Mouse (Mus musculus) hindbrain, embryonic 13.5 days (tissue): ENCODE data around the gene Usp1. TPM values are rescaled to one million over a fixed set of nuclear protein-coding genes. Genes with fewer than 3 reads are reported as not detected.

Experiments used
- ATAC-seq: fragments of 200-750 bp; cut with Nextera tagmentation; 2 replicates; pipeline ENCODE4 v1.8.0; 2017; ENCODE audit warnings: moderate TSS enrichment; ENCODE audit not compliant: low FRiP score
- H3K27ac ChIP-seq: fragments of 300-500 bp; sonication (generic); 2 replicates; pipeline ENCODE4 v1.5.1; 2015; ENCODE audit warnings: inconsistent platforms, mild to moderate bottlenecking, moderate library complexity
- H3K27me3 ChIP-seq: fragments of 300-500 bp; sonication (generic); 2 replicates; pipeline ENCODE4 v1.6.1; 2015; ENCODE audit warnings: mild to moderate bottlenecking, inconsistent platforms
- H3K36me3 ChIP-seq: fragments of 300-500 bp; sonication (generic); 2 replicates; pipeline ENCODE4 v1.6.1; 2015; ENCODE audit warnings: mild to moderate bottlenecking, inconsistent platforms
- H3K4me1 ChIP-seq: fragments of 300-500 bp; sonication (generic); replicated peaks from 2 replicates; pipeline ENCODE4 v1.6.1; 2015; ENCODE audit warnings: inconsistent platforms
- H3K4me2 ChIP-seq: fragments of 300-500 bp; sonication (generic); 2 replicates; pipeline ENCODE4 v1.6.1; 2015; ENCODE audit warnings: inconsistent platforms, mild to moderate bottlenecking, moderate library complexity
- H3K4me3 ChIP-seq: fragments of 300-500 bp; sonication (generic); 2 replicates; pipeline ENCODE4 v1.5.1; 2015; ENCODE audit warnings: mild to moderate bottlenecking, inconsistent platforms
- H3K9ac ChIP-seq: fragments of 300-500 bp; sonication (generic); 2 replicates; pipeline ENCODE4 v1.6.1; 2015; ENCODE audit warnings: mild to moderate bottlenecking, inconsistent platforms
- H3K9me3 ChIP-seq: fragments of 300-500 bp; sonication (generic); 2 replicates; pipeline ENCODE4 v1.6.1; 2016; ENCODE audit warnings: inconsistent platforms
- WGBS: fragments of 180-500 bp; shearing (Covaris S2); methylation state at CpG from one replicate; pipeline ENCODE4 v1.1.7; 2015; 5-methylcytosine and 5-hydroxymethylcytosine counted together
- polyA plus RNA-seq: library from polyadenylated mRNA; unstranded; fragments of >200 nt; fragmentation: Nextera tagmentation; extraction: Ambion mirVana; gene quantifications from 2 replicates; pipeline ENCODE4 v1.2.1, GENCODE M21; 2015

Gene Usp1
- polyA plus RNA-seq = 32.0 and 37.5 TPM in 2 replicates

DNA sequence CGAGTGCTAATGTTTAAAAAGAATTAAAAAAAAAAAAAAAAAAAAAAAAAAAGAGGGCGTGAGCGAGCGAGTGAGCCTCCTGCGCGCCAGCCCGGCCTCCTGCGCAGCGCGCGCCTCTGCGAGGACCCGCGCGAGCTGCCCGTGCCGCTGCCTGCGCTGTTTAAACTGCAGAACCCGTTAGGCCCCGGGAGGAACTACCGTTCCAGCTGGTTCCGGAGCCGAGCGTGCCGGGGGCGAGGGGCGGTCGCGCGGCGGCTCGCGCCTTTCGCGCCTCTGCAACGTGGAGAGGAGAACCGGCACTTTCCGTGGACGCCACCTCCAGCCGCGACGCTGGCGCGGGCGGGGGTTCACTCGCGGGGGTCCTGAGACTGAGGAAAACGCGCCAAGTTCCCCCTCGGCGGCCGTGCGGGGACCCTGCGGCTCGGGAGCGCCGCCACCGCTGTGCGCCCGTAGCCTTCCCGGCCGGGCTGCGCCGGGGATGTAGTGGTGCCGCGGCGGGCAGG is at the start of gene Usp1:
Gene Usp1, plus strand, starts transcription at position 243 of the 503 bp plus-strand sequence.
- Histone ChIP-seq H3K4me2 (peak within 1 kb of the TSS; percentile 91), H3K4me3 (peak within 1 kb of the TSS; percentile 87), H3K9me3 (0 out of 2 replicates have a peak, but pooled peaks cover 3% of the 10 kb centered on the region), H3K27ac (peak within 1 kb of the TSS; percentile 99), H3K4me1 (peaks cover 21% of the 10 kb centered on the region), H3K36me3 (no peaks in the 10 kb centered on the region), H3K27me3 (no peaks in the 10 kb centered on the region), H3K9ac (peak within 1 kb of the TSS; percentile 89)
- under 1% methylated on average over 62 of the region's 67 CpGs for WGBS
- ATAC-seq = peak; percentile 78

- H3K4me3 ChIP-seq = no peak overlapping the region
- H3K4me1 ChIP-seq = no peaks in the 10 kb centered on the region
- no peak overlapping the region for H3K27ac ChIP-seq
- ATAC-seq = no peak
- H3K36me3 ChIP-seq = no peaks in the 10 kb centered on the region
- no peaks in the 10 kb centered on the region for H3K27me3 ChIP-seq
- H3K9ac ChIP-seq = no peak overlapping the region
- WGBS = 67% methylated on average over 3 of the region's 3 CpGs
- no peaks in the 10 kb centered on the region for H3K9me3 ChIP-seq
- H3K4me2 ChIP-seq = no peak overlapping the region
These were observed 40.9 kb upstream of the Usp1 start for GRCm38 (mm10) chr4:98882706-98883105.

DNA sequence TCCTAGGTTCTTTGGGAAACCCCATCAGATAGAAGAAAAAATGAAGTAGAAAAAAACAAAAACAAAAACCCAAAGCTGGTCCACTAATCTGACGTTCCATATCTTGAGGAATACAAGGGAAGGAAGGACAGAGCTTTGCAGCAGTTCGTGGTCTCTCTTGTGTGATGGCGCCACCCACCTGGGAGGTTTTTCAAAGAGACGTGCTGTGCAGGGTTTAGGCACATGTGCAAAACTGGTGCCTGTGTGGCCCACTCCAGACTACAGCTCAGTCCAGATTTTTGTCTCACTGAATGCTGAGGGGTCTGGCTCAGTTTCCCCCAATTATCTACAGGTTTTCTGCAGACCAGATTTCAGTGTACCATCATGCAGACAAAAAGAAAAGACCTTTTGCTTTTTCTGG is 37.2 kb upstream of the Usp1 start:
- no peak for ATAC-seq
- H3K4me1 ChIP-seq = no peaks in the 10 kb centered on the region
- no peak overlapping the region for H3K9ac ChIP-seq
- no peaks in the 10 kb centered on the region for H3K9me3 ChIP-seq
- H3K4me3 ChIP-seq = no peak overlapping the region
- H3K4me2 ChIP-seq = no peak overlapping the region
- H3K27me3 ChIP-seq = no peaks in the 10 kb centered on the region
- H3K36me3 ChIP-seq = no peaks in the 10 kb centered on the region
- 76% methylated on average over 4 of the region's 4 CpGs for WGBS
- no peak overlapping the region for H3K27ac ChIP-seq

- H3K9ac ChIP-seq = no peak overlapping the region
- no peak overlapping the region for H3K4me2 ChIP-seq
- no peaks in the 10 kb centered on the region for H3K9me3 ChIP-seq
- no peak overlapping the region for H3K4me3 ChIP-seq
- no peak overlapping the region for H3K27ac ChIP-seq
- ATAC-seq = peak; percentile 83; the same call in 1 of the 2 replicates
- H3K36me3 ChIP-seq = no peaks in the 10 kb centered on the region
- H3K4me1 ChIP-seq = no peaks in the 10 kb centered on the region
- 21% methylated on average over 10 of the region's 10 CpGs for WGBS
- H3K27me3 ChIP-seq = no peaks in the 10 kb centered on the region
These were observed 36.5 kb upstream of the Usp1 start for GRCm38 (mm10) chr4:98887148-98887547.

DNA sequence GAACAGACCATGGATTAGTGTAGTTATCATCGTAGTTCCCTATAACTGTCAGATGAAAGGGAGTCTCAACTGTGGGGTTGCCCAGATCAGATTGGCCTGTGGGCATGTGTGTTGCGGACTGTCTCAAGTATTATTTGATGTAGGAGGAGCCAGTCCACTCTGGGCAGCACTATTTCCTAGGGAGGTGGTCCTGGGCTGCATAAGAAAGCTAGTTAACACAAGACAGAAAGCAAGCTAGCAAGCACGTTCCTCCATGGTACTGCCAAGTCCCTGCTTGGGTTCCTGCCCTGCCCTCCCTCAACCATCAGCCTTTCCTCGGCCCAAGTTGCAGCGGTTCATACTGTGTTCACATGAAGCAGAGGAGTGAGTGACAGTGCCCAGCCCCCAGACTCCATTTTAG is 13.4 kb upstream of the Usp1 start:
- ATAC-seq = no peak
- Histone ChIP-seq H3K4me1 (no peaks in the 10 kb centered on the region), H3K27ac (no peak overlapping the region), H3K9me3 (no peaks in the 10 kb centered on the region), H3K36me3 (no peaks in the 10 kb centered on the region), H3K9ac (no peak overlapping the region), H3K27me3 (no peaks in the 10 kb centered on the region), H3K4me3 (no peak overlapping the region), H3K4me2 (no peak overlapping the region)
- WGBS = 94% methylated on average over 5 of the region's 5 CpGs

DNA sequence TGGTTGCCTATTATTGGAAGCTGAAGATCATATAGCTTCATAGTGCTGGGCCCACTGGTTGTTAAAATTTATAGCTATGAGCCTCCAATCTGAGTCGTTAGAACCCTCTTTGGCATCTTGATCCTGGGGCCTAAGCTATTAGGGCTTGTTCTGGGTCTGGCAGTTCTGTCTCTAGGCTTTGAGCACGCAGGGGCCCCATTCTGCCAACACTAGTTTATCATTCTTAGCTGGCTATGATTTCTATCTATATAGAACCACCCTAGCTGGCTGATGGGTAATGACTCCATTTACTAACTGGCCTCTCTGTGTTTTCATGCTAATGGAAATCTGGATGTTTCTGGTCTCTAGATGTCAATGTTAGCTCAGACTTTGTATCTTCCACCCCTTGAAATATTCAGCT is 5.9 kb upstream of the Usp1 start:
- H3K36me3 ChIP-seq = no peaks in the 10 kb centered on the region
- no peak overlapping the region for H3K4me2 ChIP-seq
- no peak overlapping the region for H3K4me3 ChIP-seq
- H3K27ac ChIP-seq = no peak overlapping the region
- no peak for ATAC-seq
- H3K9ac ChIP-seq = no peak overlapping the region
- 0 out of 2 replicates have a peak, but pooled peaks cover 3% of the 10 kb centered on the region for H3K9me3 ChIP-seq
- 94% methylated on average over 2 of the region's 2 CpGs for WGBS
- H3K27me3 ChIP-seq = no peaks in the 10 kb centered on the region
- H3K4me1 ChIP-seq = peaks cover 4% of the 10 kb centered on the region

DNA sequence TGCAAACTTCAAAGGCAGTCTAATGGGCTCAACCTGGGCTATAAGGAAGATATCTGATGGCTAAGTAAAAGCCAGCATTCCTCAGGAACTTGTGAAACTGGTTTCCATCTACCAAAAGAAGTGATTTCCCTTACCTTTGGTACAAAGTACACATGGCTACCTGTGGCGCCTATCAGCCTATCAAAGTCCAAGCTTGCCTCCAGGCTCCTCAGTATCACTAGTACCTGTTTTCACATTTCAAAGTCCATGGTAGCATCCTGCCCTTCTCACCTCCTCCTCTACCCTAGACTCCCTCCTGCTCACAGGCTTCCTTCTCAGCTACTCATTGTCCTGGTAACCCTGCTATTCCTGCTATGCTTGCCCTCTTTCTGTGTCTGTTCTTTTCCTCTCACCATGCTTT is 5.4 kb upstream of the Usp1 start:
- H3K36me3 ChIP-seq = no peaks in the 10 kb centered on the region
- no peaks in the 10 kb centered on the region for H3K27me3 ChIP-seq
- H3K4me3 ChIP-seq = no peak overlapping the region
- 97% methylated on average over 1 of the region's 1 CpGs for WGBS
- no peak overlapping the region for H3K27ac ChIP-seq
- no peak overlapping the region for H3K9ac ChIP-seq
- no peak overlapping the region for H3K4me2 ChIP-seq
- peaks cover 4% of the 10 kb centered on the region for H3K4me1 ChIP-seq
- 0 out of 2 replicates have a peak, but pooled peaks cover 3% of the 10 kb centered on the region for H3K9me3 ChIP-seq
- ATAC-seq = no peak

- H3K9me3 ChIP-seq = 0 out of 2 replicates have a peak, but pooled peaks cover 3% of the 10 kb centered on the region
- WGBS = 92% methylated on average over 4 of the region's 4 CpGs
- H3K4me1 ChIP-seq = peaks cover 19% of the 10 kb centered on the region
- ATAC-seq = no peak
- H3K4me2 ChIP-seq = no peak overlapping the region
- no peaks in the 10 kb centered on the region for H3K36me3 ChIP-seq
- H3K9ac ChIP-seq = no peak overlapping the region
- no peak overlapping the region for H3K27ac ChIP-seq
- H3K4me3 ChIP-seq = no peak overlapping the region
- H3K27me3 ChIP-seq = no peaks in the 10 kb centered on the region
These were observed 2.7 kb upstream of the Usp1 start for GRCm38 (mm10) chr4:98920896-98921295.

DNA sequence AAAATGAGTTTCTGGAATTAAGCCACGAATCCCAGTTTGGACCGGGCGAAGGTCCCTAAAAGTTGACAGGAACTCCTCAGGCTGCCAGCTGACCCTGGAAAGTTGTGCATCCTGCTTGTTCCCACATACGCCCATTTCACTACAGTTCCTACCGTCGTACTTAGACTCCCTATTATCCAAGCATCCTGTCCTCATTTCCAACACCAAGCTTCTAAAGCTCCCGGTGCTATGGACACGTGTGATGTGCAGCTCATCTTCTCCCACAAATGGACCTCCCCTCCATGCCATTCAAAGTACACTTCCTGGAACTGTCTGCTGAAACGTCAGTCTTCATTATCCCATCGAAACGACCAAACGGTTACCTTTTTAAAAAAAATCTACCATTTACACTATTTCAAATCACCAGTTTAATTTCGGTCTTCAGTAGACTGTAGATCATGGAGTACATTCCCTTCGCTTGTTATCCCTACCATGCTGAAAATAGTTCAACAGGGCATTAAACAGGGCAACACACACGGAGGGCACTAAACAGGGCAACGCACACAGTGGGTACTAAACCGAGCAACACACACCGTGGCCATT is 1.5 kb upstream of the Usp1 start:
- H3K9me3 ChIP-seq = 0 out of 2 replicates have a peak, but pooled peaks cover 3% of the 10 kb centered on the region
- WGBS = 16% methylated on average over 18 of the region's 18 CpGs
- peak overlapping the region; percentile 87 for H3K4me3 ChIP-seq
- peak; percentile 16; the same call in 1 of the 2 replicates for ATAC-seq
- peak overlapping the region; percentile 83 for H3K9ac ChIP-seq
- H3K36me3 ChIP-seq = no peaks in the 10 kb centered on the region
- peak overlapping the region; percentile 91 for H3K4me2 ChIP-seq
- H3K27me3 ChIP-seq = no peaks in the 10 kb centered on the region
- peaks cover 21% of the 10 kb centered on the region for H3K4me1 ChIP-seq
- H3K27ac ChIP-seq = peak overlapping the region; percentile 99

GRCm38 (mm10) chr4:98922643-98923567 is 705 bp upstream of the Usp1 start:
- Histone ChIP-seq H3K4me3 (peak overlapping the region; percentile 87), H3K4me1 (peaks cover 21% of the 10 kb centered on the region), H3K27ac (peak overlapping the region; percentile 99), H3K9me3 (0 out of 2 replicates have a peak, but pooled peaks cover 3% of the 10 kb centered on the region), H3K4me2 (peak overlapping the region; percentile 91), H3K36me3 (no peaks in the 10 kb centered on the region), H3K27me3 (no peaks in the 10 kb centered on the region), H3K9ac (peak overlapping the region; percentile 89)
- WGBS = under 1% methylated on average over 53 of the region's 53 CpGs
- peak; percentile 96 for ATAC-seq

GRCm38 (mm10) chr4:98924071-98924905 is 678 bp downstream of the Usp1 start:
- WGBS = under 1% methylated on average over 65 of the region's 66 CpGs
- Histone ChIP-seq H3K27me3 (no peaks in the 10 kb centered on the region), H3K9me3 (0 out of 2 replicates have a peak, but pooled peaks cover 3% of the 10 kb centered on the region), H3K4me3 (peak overlapping the region; percentile 87), H3K27ac (peak overlapping the region; percentile 99), H3K36me3 (no peaks in the 10 kb centered on the region), H3K4me1 (peaks cover 21% of the 10 kb centered on the region), H3K9ac (peak overlapping the region; percentile 89), H3K4me2 (peak overlapping the region; percentile 91)
- ATAC-seq = peak; percentile 27

GRCm38 (mm10) chr4:98924906-98925178 is 1.2 kb downstream of the Usp1 start:
- peaks cover 21% of the 10 kb centered on the region for H3K4me1 ChIP-seq
- peak overlapping the region; percentile 87 for H3K4me3 ChIP-seq
- no peak for ATAC-seq
- H3K27me3 ChIP-seq = no peaks in the 10 kb centered on the region
- H3K4me2 ChIP-seq = peak overlapping the region; percentile 91
- no peaks in the 10 kb centered on the region for H3K9me3 ChIP-seq
- H3K27ac ChIP-seq = no peak overlapping the region
- WGBS = 3% methylated on average over 2 of the region's 2 CpGs
- no peaks in the 10 kb centered on the region for H3K36me3 ChIP-seq
- peak overlapping the region; percentile 89 for H3K9ac ChIP-seq
